Mouse (Mus musculus) CD4-positive naive resting alpha-beta T cell, adult 76 days (primary cell): ENCODE measurements around the gene Foxm1. TPM values are rescaled to one million over a fixed set of nuclear protein-coding genes. Genes with fewer than 3 reads are reported as not detected.

Source experiments
- total RNA-seq: library from RNA; stranded (reverse); gene quantifications from one replicate; pipeline ENCODE4 v1.2.4, GENCODE M21; 2023

Gene Foxm1
- 11.5 TPM for total RNA-seq

DNA sequence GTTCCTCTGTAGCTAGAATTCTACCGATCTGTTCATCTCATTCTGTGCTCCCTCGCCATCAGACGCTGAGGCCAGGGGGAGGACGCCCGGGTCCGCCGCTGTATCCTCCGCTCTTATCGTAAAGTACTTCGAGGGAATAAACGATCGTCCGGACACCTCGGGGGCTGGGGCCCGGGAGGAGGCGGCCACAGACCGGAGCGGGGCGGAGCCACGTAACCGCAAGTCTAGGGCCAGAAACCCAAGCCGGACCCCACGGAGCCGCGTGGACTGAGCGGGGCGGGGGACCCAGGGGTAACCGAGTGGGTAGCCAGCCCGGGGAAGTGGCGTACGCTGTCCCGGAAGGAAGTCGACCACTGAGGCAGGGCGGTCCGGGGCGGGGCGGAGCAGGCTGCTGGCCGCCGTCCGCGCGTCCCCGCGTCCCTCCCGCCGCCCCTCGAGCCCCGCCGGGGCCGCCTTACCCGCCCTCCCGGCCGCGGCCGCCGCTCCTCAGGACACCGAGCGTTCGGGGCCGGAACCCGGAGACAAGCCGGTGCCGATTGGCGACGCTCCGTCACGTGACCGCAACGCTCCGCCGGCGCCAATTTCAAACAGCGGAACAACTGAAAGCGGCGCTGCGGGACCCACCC is at the start of gene Foxm1, which contains the start of gene Rhno1:
Gene Foxm1, plus strand, starts transcription at position 587 of the 626 bp plus-strand sequence.
Gene Rhno1, minus strand, starts transcription at position 531 of the 626 bp plus-strand sequence.

DNA sequence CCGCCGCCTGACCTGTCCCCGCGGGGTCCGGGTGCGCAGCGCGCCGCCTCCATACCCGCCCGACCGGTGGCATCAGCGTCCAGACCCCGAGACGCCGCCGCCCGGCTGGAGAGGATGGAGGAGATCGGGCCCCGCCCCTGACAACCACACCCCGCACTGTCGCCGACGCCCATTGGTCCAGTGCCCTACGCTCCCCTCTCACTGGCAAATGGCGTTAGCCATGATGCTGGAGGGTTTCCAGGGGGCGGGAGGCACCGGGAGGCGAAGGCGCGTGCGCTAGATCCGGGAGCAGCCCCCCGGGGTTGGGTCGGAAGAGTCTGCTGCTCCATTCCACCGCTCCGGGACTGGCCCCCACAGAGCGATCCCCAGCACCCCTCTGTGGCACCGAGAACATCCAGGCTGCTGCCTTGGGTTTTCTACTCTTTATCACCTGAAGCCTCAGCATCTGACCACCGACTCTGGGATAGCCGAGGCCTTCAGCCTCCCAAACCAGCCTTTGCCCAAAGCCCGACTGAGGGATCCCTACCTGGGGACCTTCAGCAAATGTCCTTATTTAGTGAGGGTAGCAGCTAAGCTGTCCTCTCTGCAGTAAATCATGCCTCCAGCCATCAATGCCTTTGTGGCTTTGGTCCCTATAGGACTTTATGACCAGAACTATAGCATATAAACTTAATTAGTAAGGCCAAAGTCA is 6.9 kb upstream of the Foxm1 start, which contains the start of gene Tulp3:
Gene Tulp3, minus strand, starts transcription at position 126 of the 691 bp plus-strand sequence.

DNA sequence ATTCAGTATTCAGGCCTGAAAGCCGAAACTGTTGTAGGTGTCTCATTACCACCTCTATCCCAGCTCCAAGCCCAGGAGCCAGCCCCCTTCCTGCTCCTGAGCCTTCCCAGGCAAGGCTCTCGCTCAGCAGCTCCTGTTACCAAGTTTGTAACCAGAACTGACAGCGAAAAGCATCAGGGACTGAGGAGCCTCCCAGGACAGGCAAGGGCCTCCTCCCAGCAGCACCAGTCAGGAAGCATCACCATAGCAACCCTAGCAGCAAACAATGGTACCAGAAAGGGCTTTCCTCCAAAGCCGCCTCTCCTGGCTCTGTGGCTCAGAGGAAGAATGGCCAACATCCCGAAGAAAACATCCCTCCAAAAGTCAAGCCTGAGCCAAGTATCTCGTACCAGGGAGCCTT is 12.4 kb downstream of the Foxm1 start, which contains the start of the genes Tex52 and Gm44596:
Gene Tex52, plus strand, starts transcription at position 265 of the 400 bp plus-strand sequence.
Gene Gm44596, plus strand, starts transcription at position 312 of the 400 bp plus-strand sequence.

DNA sequence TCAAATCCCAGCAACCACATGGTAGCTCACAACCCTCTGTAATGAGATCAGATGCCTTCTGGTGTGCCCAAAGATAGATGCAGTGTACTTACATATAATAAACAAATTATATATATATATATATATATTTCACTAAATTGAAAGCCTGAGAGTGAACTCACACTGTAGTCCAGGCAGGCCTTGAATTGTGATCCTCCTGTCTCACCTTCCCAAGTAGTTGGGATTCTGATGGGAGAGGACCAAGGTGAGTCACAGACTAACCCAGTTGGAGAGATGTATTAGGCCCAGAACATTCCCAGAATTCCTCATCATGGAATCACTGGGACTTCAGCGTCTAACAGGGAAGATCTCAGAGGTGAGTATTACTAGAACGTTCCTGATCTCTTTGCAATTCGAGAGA is 36.2 kb downstream of the Foxm1 start, which contains the start of gene Nrip2:
Gene Nrip2, plus strand, starts transcription at position 301 of the 400 bp plus-strand sequence.

DNA sequence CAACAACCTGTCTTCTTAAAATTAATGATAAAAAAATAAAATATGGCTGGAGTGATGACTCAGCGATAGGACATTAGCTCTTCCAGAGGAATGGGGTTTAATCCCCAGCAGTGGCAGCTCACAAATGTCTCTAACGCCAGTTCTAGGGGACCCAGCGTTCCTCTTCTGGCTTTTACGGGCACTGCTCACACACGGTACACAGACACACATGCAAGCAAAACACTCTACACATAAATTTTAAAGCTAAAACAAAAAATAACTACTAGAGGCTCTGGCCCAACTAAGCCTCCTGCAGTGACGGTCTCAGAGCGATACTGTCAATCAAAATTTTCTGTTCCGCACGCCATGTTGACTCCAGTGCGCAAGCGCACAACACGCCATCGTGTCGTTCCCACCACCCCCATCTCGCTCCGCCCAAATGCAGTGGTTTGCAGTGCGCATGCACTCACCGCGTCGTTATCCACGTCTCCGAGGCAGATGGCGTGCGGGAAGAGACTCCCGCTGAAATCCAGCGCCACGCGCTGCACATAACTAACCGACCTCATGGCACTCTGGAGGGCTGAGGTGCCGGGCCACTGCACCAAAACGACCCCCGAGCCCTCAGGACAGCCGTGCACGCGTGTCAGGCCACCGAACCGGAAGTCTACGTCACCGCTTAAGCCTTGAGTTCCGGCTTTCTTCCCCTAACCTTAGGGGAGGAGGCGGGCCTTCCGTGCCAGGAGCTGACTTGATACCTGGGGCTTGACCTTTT is 61.7 kb downstream of the Foxm1 start, which contains the start of gene Itfg2:
Gene Itfg2, minus strand, starts transcription at position 663 of the 751 bp plus-strand sequence.

Other genes with a start within 250 kb of the Foxm1 start
- 6.7 TPM for gene Tspan9, start 219.4 kb upstream of the Foxm1 start, total RNA-seq
- gene Tead4, start 62.1 kb upstream of the Foxm1 start, total RNA-seq, result not detected
- gene Tulp3, start 7.1 kb upstream of the Foxm1 start, total RNA-seq, result 5.4 TPM
- 52.9 TPM for gene Rhno1, start 56 bp upstream of the Foxm1 start, total RNA-seq
- not detected for gene Tex52, start 12.5 kb downstream of the Foxm1 start, total RNA-seq
- not detected for gene Gm44596, start 12.5 kb downstream of the Foxm1 start, total RNA-seq
- not detected for gene Nrip2, start 36.3 kb downstream of the Foxm1 start, total RNA-seq
- gene Itfg2, start 62.0 kb downstream of the Foxm1 start, total RNA-seq, result 73.1 TPM
- gene Fkbp4, start 75.7 kb downstream of the Foxm1 start, total RNA-seq, result 68.7 TPM
- not detected for gene Pzp, start 163.8 kb downstream of the Foxm1 start, total RNA-seq
- gene A2ml1, start 218.6 kb downstream of the Foxm1 start, total RNA-seq, result not detected